Mouse (Mus musculus) Patski (cell line): Measurements from ENCODE around the gene Donson. TPM values are rescaled to one million over a fixed set of nuclear protein-coding genes. Genes with fewer than 3 reads are reported as not detected.

ENCODE experiments used
- ATAC-seq: fragments of 100-300 bp; one replicate; pipeline ENCODE4 v1.8.0; 2021
- CTCF ChIA-PET: fragments of 350-600 bp; sonication (Branson Sonifier 250); formaldehyde crosslinking; loops from one replicate; lab custom pipeline; 2022; ENCODE audit warnings: inconsistent platforms; lab: Charles Lee
- POLR2A ChIA-PET: fragments of 350-600 bp; sonication (Branson Sonifier 250); formaldehyde crosslinking; loops from one replicate; lab custom pipeline; 2022; ENCODE audit warnings: antibody characterized with exemption, inconsistent platforms; lab: Charles Lee
- DNase-seq: peaks from one replicate; pipeline ENCODE4 v3.0.0-alpha.2; 2011; ENCODE audit warnings: low read depth, low spot score
- H3K27me3 ChIP-seq: fragments of 371-371 bp; one replicate; pipeline ENCODE4 v1.5.1; 2021
- CTCF ChIP-seq: fragments of 100-300 bp; IDR thresholded peaks from one replicate; pipeline ENCODE4 v1.5.1; 2021
- in situ Hi-C: fragments of 300-500 bp; cut with MboI; formaldehyde crosslinking; loops from 3 replicates; pipeline ENCODE4 v1.11.1; 2018; ENCODE audit warnings: low pct_unique_long_range_greater_than_20kb, mixed read lengths
- polyA plus RNA-seq: library from polyadenylated mRNA; unstranded; gene quantifications from one replicate; pipeline ENCODE4 v1.2.3, GENCODE M21; 2021

Donson gene
- polyA plus RNA-seq, result 11.7 TPM

DNA sequence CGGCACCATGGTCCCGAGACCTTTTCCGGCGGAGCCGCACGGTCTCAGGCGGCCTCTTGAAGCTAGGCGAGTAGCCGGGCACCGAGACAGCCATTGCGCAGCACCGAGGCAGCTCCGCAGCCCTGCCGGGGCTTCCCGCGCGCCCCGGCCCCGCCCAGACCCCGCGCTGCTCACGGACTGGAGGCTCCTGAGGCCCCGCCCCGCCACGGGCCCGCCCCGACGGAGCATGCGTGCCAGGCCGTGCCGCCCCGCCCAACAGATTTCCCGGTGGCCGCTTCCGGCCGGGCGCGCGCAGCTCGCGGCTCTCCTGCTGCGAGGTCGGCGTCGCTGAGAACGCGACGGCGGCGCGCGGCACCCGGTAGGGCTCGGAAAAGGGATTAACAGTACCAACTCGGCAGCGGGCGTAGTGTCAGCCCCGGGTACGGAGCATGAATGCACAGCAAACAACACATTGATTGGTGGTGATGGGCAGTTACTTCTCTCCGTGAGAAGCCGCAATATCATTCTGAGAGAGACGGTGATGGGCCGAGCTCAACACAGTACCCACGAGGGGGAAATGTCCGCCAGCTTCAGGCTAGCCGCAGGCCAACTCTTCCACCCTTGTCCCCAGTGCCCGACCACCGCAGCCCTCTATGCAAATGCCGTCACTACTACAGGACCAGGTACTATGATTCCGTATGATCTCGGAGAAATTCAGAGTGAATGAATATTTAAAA lies at the start of gene Donson:
TSS of gene Donson (minus strand) at position 152 of the 716 bp plus-strand sequence.
- no peaks in the 10 kb centered on the region for H3K27me3 ChIP-seq
- in situ Hi-C loops, result no loop called here
- ChIA-PET CTCF (no interaction called here), POLR2A (no interaction called here)
- no peak for TF ChIP-seq CTCF
- peak; percentile 97 for ATAC-seq
- DNase-seq, result peak; percentile 17

- CTCF ChIA-PET, result interaction anchor here (1.1 kb wide), 1 partner anchor 144 kb away, joined by 3 read pairs; no protein-coding TSS in a partner anchor
- in situ Hi-C loops, result loop anchor here (25.0 kb wide), 1 partner anchor 726 kb away; the partner anchor contains the start of gene Rcan1
- POLR2A ChIA-PET, result no interaction called here
- ATAC-seq, result no peak
- no peak for TF ChIP-seq CTCF
- H3K27me3 ChIP-seq, result no peaks in the 10 kb centered on the region
- DNase-seq, result no peak
These were observed 47.7 kb upstream of the Donson start for GRCm38 (mm10) chr16:91736046-91736816.

DNA sequence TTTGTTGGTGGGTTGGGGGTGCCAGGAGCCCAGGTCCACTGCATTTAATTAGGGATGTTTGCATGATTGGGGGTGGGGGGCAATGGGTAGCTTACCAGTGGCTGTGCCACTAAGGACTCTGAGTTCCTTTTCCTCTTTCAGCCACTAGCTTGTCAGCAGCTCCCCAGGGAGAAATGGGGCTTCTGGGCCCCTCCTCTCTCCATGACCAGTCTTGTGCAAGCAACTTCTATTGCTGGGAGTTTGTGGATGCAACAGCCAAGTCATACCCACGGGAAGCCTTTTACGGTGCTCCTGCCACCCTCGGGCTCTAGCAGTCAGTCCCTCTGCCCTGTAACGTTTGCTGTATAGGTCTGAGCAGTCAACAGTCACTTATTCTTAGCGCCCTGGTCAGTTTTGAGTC lies 46.2 kb upstream of the Donson start:
- DNase-seq (no peak), ATAC-seq (no peak)
- no peak for TF ChIP-seq CTCF
- H3K27me3 ChIP-seq, result no peaks in the 10 kb centered on the region
- in situ Hi-C loops, result loop anchor here (25.0 kb wide), 1 partner anchor 728 kb away; the partner anchor contains the start of gene Rcan1
- POLR2A ChIA-PET, result no interaction called here
- CTCF ChIA-PET, result no interaction called here

- in situ Hi-C loops, result loop anchor here (25.0 kb wide), 1 partner anchor 729 kb away; the partner anchor contains the start of gene Rcan1
- no peak for TF ChIP-seq CTCF
- ChIA-PET CTCF (no interaction called here), POLR2A (interaction anchor here (0.5 kb wide), 1 partner anchor 963 kb away, joined by 4 read pairs; no protein-coding TSS in a partner anchor)
- ATAC-seq, result no peak
- DNase-seq, result no peak
- no peaks in the 10 kb centered on the region for H3K27me3 ChIP-seq
These were observed 44.2 kb upstream of the Donson start for GRCm38 (mm10) chr16:91732816-91733215.

DNA sequence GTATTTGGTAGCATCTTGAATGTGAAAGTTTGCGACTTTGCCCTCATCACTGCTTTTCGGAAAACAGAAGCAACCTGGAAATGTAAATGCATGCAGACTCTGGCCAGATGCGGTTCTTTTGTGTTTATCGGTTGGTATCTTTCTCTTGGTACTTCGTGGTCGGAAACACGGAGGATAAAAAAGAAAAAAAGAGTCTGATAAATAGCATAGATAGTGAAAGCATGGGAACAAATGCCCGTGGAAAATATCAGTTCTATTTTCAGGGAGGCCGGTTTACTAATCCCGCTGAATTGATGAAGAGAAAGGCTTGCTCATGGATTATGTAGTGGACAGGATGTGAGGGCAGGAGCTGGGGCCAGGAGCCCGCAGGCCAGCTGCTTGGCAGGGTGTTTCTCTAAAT lies 41.9 kb upstream of the Donson start:
- ATAC-seq, result no peak
- no peak for DNase-seq
- in situ Hi-C loops, result loop anchor here (25.0 kb wide), 1 partner anchor 732 kb away; the partner anchor contains the start of gene Rcan1
- no peaks in the 10 kb centered on the region for H3K27me3 ChIP-seq
- TF ChIP-seq CTCF, result no peak
- POLR2A ChIA-PET, result interaction anchor here (0.7 to 0.8 kb wide), 2 partner anchors 45 to 57 kb away, joined by 3 to 4 read pairs; no protein-coding TSS in a partner anchor
- CTCF ChIA-PET, result no interaction called here

GRCm38 (mm10) chr16:91729821-91730441 lies 41.4 kb upstream of the Donson start:
- ChIA-PET CTCF (no interaction called here), POLR2A (interaction anchor here (0.7 to 0.8 kb wide), 2 partner anchors 45 to 57 kb away, joined by 3 to 4 read pairs; no protein-coding TSS in a partner anchor)
- TF ChIP-seq CTCF, result no peak
- ATAC-seq (peak; percentile 9), DNase-seq (no peak)
- no peaks in the 10 kb centered on the region for H3K27me3 ChIP-seq
- in situ Hi-C loops, result loop anchor here (25.0 kb wide), 1 partner anchor 732 kb away; the partner anchor contains the start of gene Rcan1

- ATAC-seq, result peak; percentile 76
- in situ Hi-C loops, result loop anchor here (25.0 kb wide), 1 partner anchor 733 kb away; the partner anchor contains the start of gene Rcan1
- POLR2A ChIA-PET, result interaction anchor here (0.6 kb wide), 1 partner anchor 251 kb away, joined by 7 read pairs; no protein-coding TSS in a partner anchor
- TF ChIP-seq CTCF, result no peak
- H3K27me3 ChIP-seq, result no peaks in the 10 kb centered on the region
- DNase-seq, result peak; percentile 96
- CTCF ChIA-PET, result no interaction called here
These were observed 40.5 kb upstream of the Donson start, which contains the start of gene Itsn1 for GRCm38 (mm10) chr16:91729066-91729482. TSS of gene Itsn1 (plus strand) at chr16:91729281.

DNA sequence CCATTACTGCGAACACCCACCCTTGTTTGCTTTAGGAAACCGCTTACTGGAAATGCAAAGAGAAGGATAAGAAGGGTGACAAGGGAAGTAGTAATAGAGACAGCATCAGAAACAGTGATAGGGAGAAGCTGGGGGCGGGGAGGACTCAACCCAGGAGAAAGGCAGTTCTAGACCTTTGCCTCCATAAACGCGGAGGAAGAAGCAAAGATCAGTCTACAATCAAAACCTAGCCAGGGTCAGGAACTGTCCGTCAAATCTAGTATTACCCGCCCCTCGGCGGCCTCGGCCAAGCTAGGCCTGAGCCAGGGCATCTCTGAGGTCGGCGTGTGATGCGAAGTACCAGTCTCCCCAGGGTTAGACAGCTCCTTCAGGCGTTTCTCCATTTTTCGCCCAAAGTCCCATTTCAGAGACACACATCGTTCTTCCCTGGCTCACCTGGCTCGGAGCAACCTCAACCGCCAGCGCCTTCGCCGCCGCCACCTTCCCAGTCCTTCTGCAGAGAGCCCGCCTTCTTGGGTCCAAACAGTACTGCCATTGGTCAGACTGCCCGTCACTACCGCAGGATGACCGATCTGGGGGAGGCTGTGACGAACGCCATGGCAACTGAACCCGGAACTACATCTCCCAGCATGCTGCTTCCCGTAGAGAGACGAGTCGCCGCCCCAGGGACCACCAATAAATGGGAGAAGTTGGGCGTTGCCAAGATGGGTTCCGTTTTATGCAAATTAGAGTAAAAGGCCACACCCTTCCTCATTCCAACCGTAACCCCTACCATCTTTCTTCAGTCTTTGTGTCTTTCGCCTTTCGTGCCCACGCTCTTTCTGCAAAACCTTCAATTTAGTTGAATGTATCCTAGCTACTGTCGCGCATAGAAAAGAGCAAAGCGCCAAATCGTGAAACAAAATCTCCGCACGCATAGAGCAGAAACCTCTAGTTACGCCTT lies 39.8 kb upstream of the Donson start, which contains the start of gene Cryzl1:
TSS of gene Cryzl1 (minus strand) at position 853 of the 943 bp plus-strand sequence.
- H3K27me3 ChIP-seq, result no peaks in the 10 kb centered on the region
- DNase-seq (peak; percentile 95), ATAC-seq (peak; percentile 85)
- TF ChIP-seq CTCF, result no peak
- ChIA-PET CTCF (no interaction called here), POLR2A (no interaction called here)
- in situ Hi-C loops, result loop anchor here (25.0 kb wide), 1 partner anchor 734 kb away; the partner anchor contains the start of gene Rcan1

GRCm38 (mm10) chr16:91727433-91727832 lies 38.9 kb upstream of the Donson start:
- POLR2A ChIA-PET, result no interaction called here
- CTCF ChIA-PET, result no interaction called here
- TF ChIP-seq CTCF, result no peak
- in situ Hi-C loops, result loop anchor here (25.0 kb wide), 1 partner anchor 735 kb away; the partner anchor contains the start of gene Rcan1
- no peaks in the 10 kb centered on the region for H3K27me3 ChIP-seq
- no peak for DNase-seq
- no peak for ATAC-seq
